Mouse (Mus musculus) testis, adult 2 months (tissue): Measurements from ENCODE around the gene Chd8. TPM values are rescaled to one million over a fixed set of nuclear protein-coding genes. Genes with fewer than 3 reads are reported as not detected.
A peak's percentile ranks its signal among the peaks of the same experiment; 100 is the strongest.
"Not testable (repeated sequence)": the region's sequence is repeated elsewhere in the genome, so short reads cannot be mapped to it uniquely, and the experiment has no call there.

Experiments used
- H3K27ac ChIP-seq: fragments of 200-500 bp; 2 replicates; pipeline ENCODE4 v1.5.1; 2012; ENCODE audit warnings: low read depth, low read length; ENCODE audit not compliant: control insufficient read depth, insufficient read depth
- H3K27me3 ChIP-seq: fragments of 200-500 bp; 2 replicates; pipeline ENCODE4 v1.6.1; 2012; ENCODE audit warnings: mild to moderate bottlenecking, low read length, moderate library complexity; ENCODE audit not compliant: control insufficient read depth, insufficient read depth
- H3K36me3 ChIP-seq: fragments of 200-500 bp; 2 replicates; pipeline ENCODE4 v1.6.1; 2012; ENCODE audit warnings: mild to moderate bottlenecking, low read length; ENCODE audit not compliant: control insufficient read depth, insufficient read depth
- H3K4me1 ChIP-seq: fragments of 200-500 bp; 2 replicates; pipeline ENCODE4 v1.6.1; 2012; ENCODE audit warnings: low read length; ENCODE audit not compliant: control insufficient read depth, insufficient read depth
- H3K4me3 ChIP-seq: fragments of 200-500 bp; 2 replicates; pipeline ENCODE4 v1.5.1; 2012; ENCODE audit warnings: low read depth, mild to moderate bottlenecking, low read length, moderate library complexity, mixed read lengths; ENCODE audit not compliant: control insufficient read depth
- CTCF ChIP-seq: fragments of 200-500 bp; IDR thresholded peaks from 2 replicates; pipeline ENCODE4 v1.5.1; 2012; ENCODE audit warnings: low read depth, mild to moderate bottlenecking, inconsistent platforms, low read length, moderate library complexity; ENCODE audit not compliant: control insufficient read depth, insufficient read depth, insufficient replicate concordance
- POLR2A ChIP-seq: fragments of 200-500 bp; IDR thresholded peaks from 2 replicates; pipeline ENCODE4 v1.6.1; 2012; ENCODE audit warnings: low read depth, mild to moderate bottlenecking, inconsistent platforms, low read length, moderate library complexity; ENCODE audit not compliant: control insufficient read depth
- polyA plus RNA-seq: library from polyadenylated mRNA; depleted of rRNA; stranded (reverse); fragments of >200 nt; gene quantifications from 2 replicates; pipeline ENCODE4 v1.2.3, GENCODE M21; 2012; rRNA removed

Gene Chd8
- polyA plus RNA-seq: 16.4 and 17.5 TPM in 2 replicates

DNA sequence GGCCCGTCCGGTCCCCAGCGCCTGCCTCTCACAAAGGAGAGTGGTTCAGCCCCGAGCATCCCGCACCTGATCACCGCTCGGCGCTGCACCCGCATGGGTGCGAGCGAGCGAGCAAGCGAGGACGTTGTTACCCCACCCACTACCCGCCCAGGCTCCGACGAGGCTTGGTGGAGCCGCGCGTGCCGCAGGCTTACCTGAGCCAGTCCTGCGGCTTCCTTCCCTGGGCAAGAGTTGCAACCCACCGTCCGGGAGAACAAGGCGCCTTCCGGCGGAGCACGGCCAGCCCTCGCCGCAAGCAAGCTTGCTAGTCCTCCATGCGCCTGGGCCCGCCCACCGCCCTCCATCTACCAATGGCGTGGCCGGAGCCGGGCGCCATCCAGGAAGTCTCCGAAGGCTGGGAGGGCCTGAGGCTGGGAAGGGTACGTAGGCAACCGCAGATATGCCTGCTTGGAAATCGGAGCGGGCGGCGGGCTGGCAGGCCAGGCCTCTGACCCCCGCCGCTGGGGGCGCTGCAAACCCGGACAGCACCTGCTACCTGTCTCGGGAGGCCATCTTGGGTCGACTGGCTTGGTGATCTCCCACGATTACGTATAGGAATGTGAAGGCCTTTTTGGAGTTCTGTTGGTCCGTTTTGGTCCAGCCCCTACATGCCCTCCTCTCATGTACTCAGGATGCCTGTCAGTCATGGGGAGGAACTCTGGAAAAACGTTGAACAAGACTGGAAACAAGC lies at the start of gene Chd8:
Gene Chd8, minus strand, starts transcription at position 297 of the 730 bp plus-strand sequence.
- Histone ChIP-seq H3K27me3 (no peaks in the 10 kb centered on the region), H3K27ac (peak within 1 kb of the TSS; percentile 97), H3K4me1 (peaks cover 5% of the 10 kb centered on the region; the same call in 1 of the 2 replicates), H3K4me3 (peak within 1 kb of the TSS; percentile 77), H3K36me3 (no peaks in the 10 kb centered on the region)
- TF ChIP-seq POLR2A (peak; percentile 70), CTCF (peak; percentile 66)

DNA sequence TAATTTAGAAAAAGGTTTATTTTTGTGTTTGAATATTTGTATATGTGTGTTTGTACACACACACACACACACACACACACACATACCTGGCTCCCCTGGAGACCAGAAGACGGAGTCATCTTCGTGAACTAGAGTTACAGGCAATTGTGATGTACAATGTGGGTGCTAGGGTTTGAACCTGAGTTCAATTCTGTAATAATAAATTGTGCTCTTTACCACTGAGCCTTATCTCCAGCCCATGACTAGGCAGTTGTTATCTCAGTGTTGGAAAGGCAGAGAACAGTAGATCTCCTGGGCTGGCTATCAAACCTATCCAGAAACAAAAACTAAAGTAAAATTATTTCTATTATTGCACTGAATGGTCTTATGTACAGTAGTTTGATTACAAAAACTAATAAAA lies 48.5 kb upstream of the Chd8 start:
- H3K27ac ChIP-seq: no peak overlapping the region
- peaks cover 3% of the 10 kb centered on the region; the same call in 1 of the 2 replicates for H3K4me1 ChIP-seq
- no peak for TF ChIP-seq CTCF
- TF ChIP-seq POLR2A: no peak
- H3K27me3 ChIP-seq: no peaks in the 10 kb centered on the region
- no peaks in the 10 kb centered on the region for H3K36me3 ChIP-seq
- H3K4me3 ChIP-seq: no peak overlapping the region

DNA sequence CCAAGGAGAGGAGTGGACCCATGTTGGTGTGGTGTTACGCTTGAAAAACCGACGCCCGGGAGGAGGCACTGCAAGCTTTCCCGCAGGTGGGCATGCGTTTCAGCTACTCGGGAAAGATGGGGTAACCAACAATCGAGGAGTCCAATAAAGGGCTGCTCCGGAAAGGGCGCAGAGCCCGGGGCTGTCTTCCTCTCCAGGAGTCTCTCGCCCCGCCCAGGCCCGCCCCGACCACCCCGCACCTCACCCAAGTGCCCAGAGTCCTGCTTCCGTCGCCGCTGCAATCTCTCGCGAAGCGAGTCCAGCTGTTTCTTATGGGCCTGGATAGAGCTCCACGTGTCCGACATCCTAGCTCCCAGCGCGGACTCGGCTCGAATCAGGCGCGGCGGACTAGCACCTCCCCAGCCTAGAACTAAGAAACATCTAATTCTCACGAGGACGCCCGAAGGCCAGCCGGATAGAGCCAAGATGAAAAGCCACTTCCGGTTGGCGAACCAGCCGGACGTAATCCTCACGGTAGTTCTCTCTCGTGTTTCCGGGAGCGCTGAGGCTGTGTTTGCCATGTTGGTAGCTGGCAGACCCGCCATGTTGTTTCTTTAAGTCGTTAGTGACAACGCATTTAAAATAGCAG lies 47.2 kb upstream of the Chd8 start, which contains the start of gene Mettl3:
Gene Mettl3, minus strand, starts transcription at position 485 of the 628 bp plus-strand sequence.
- Histone ChIP-seq H3K4me3 (peak within 1 kb of the TSS; percentile 80), H3K4me1 (peaks cover 3% of the 10 kb centered on the region; the same call in 1 of the 2 replicates), H3K36me3 (no peaks in the 10 kb centered on the region), H3K27me3 (no peaks in the 10 kb centered on the region), H3K27ac (peak within 1 kb of the TSS; percentile 95)
- TF ChIP-seq POLR2A (peak; percentile 62; the same call in 1 of the 2 replicates), CTCF (no peak)

- H3K36me3 ChIP-seq, H3K27ac ChIP-seq, H3K4me1 ChIP-seq, H3K4me3 ChIP-seq, H3K27me3 ChIP-seq: not testable (repeated sequence)
Observed at GRCm38 (mm10) chr14:52303517-52303916, 45.9 kb upstream of the Chd8 start.

GRCm38 (mm10) chr14:52295558-52296264 lies 38.1 kb upstream of the Chd8 start:
- Histone ChIP-seq H3K27me3 (no peaks in the 10 kb centered on the region), H3K4me1 (no peaks in the 10 kb centered on the region), H3K27ac (no peak overlapping the region), H3K36me3 (no peaks in the 10 kb centered on the region), H3K4me3 (no peak overlapping the region)
- no peak for TF ChIP-seq POLR2A
- no peak for TF ChIP-seq CTCF

DNA sequence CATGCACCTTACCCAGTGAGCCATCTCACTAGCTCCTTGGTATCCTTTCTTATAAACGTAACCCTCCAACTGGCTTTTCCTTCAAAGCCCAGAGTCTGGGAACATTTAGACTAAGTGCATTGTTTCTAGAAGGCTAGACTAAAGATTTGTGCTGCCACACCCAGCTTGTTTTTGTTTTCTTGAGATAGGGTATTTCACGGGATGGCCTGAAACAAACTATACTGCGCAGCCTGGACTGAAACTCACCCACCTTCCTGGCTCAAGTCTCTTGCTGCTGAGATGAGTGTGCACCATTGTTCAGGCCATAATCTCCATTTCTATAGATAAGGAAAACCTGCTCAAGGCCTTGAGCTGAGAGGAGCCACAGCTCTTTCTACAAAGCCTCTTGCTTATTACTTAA lies 26.6 kb upstream of the Chd8 start:
- peaks cover 1% of the 10 kb centered on the region for H3K36me3 ChIP-seq

GRCm38 (mm10) chr14:52283629-52284028 lies 26.0 kb upstream of the Chd8 start:
- TF ChIP-seq CTCF (no peak), POLR2A (no peak)
- Histone ChIP-seq H3K36me3 (peaks cover 1% of the 10 kb centered on the region), H3K27ac (no peak overlapping the region), H3K4me3 (no peak overlapping the region), H3K4me1 (peaks cover 2% of the 10 kb centered on the region; the same call in 1 of the 2 replicates), H3K27me3 (no peaks in the 10 kb centered on the region)

More for the DNA sequence above, 26.6 kb upstream of the Chd8 start:
- Histone ChIP-seq H3K4me3 (no peak overlapping the region), H3K27me3 (no peaks in the 10 kb centered on the region), H3K4me1 (peaks cover 2% of the 10 kb centered on the region; the same call in 1 of the 2 replicates), H3K27ac (no peak overlapping the region)
- TF ChIP-seq POLR2A (no peak), CTCF (no peak)
